Mouse (Mus musculus) cerebellum, postnatal 36 days (tissue): Measurements from ENCODE around the gene Hps6.

Source experiments
- DNase-seq, 2 experiments: peaks; one replicate each; pipeline ENCODE4 v3.0.0; 2021 to 2022; ENCODE audit warnings: mixed read lengths in 2 of 2

Hps6 gene

GRCm38 (mm10) chr19:46030196-46030983 lies 27.1 kb downstream of the Hps6 start:
- no peak for DNase-seq

- no peak for DNase-seq
Measured at GRCm38 (mm10) chr19:46031689-46032432, 28.6 kb downstream of the Hps6 start.

- DNase-seq = no peak
Measured at GRCm38 (mm10) chr19:46032731-46033510, 29.6 kb downstream of the Hps6 start.

- DNase-seq = no peak
Measured at GRCm38 (mm10) chr19:46033911-46034310, 30.6 kb downstream of the Hps6 start.

- peak in 1 of 2 experiments; percentile 53 for DNase-seq
Measured at GRCm38 (mm10) chr19:46035971-46036370, 32.7 kb downstream of the Hps6 start.

GRCm38 (mm10) chr19:46036477-46037242 lies 33.4 kb downstream of the Hps6 start:
- peak in 1 of 2 experiments; percentile 45 for DNase-seq

GRCm38 (mm10) chr19:46037243-46037924 lies 34.1 kb downstream of the Hps6 start:
- DNase-seq = no peak

GRCm38 (mm10) chr19:46037925-46038850 lies 34.9 kb downstream of the Hps6 start:
- peak in 1 of 2 experiments; percentile 51 for DNase-seq

- DNase-seq = peak in 1 of 2 experiments; percentile 33
Measured at GRCm38 (mm10) chr19:46038851-46039260, 35.5 kb downstream of the Hps6 start.

GRCm38 (mm10) chr19:46039478-46039877 lies 36.2 kb downstream of the Hps6 start:
- peak; percentile 75 to 90 for DNase-seq

- no peak for DNase-seq
Measured at GRCm38 (mm10) chr19:46040149-46040902, 37.0 kb downstream of the Hps6 start.

- no peak for DNase-seq
Measured at GRCm38 (mm10) chr19:46041299-46041932, 38.1 kb downstream of the Hps6 start.

GRCm38 (mm10) chr19:46041933-46042475 lies 38.7 kb downstream of the Hps6 start:
- DNase-seq = peak; percentile 78 to 85

GRCm38 (mm10) chr19:46042476-46043011 lies 39.2 kb downstream of the Hps6 start:
- peak in 1 of 2 experiments; percentile 49 for DNase-seq

GRCm38 (mm10) chr19:46043380-46043779 lies 40.1 kb downstream of the Hps6 start:
- no peak for DNase-seq

GRCm38 (mm10) chr19:46044271-46044992 lies 41.1 kb downstream of the Hps6 start, which contains the start of gene Pprc1:
Pprc1 (plus strand) TSS chr19:46044886.
- no peak for DNase-seq

- DNase-seq = peak; percentile 89 to 90
Measured at GRCm38 (mm10) chr19:46044993-46045695, 41.8 kb downstream of the Hps6 start, which contains the start of gene Ldb1. Ldb1 (minus strand) TSS chr19:46045214.
